Mouse (Mus musculus): ENCODE measurements around the gene Dnajc11. TPM values are rescaled to one million over a fixed set of nuclear protein-coding genes. Genes with fewer than 3 reads are reported as not detected.

Gene Dnajc11
- polyA plus RNA-seq, 1 experiment from 2014 or later: 72.0 TPM

Other genes with a start within 250 kb of the Dnajc11 start
- 170 and 171 TPM in 2 replicates for gene Camta1, start 71.8 kb upstream of the Dnajc11 start, polyA plus RNA-seq (2014; fragmentation: Nextera tagmentation; extraction: Ambion mirVana)
- 22.2 and 25.1 TPM in 2 replicates for gene Thap3, start 55.3 kb downstream of the Dnajc11 start, polyA plus RNA-seq (2014; fragmentation: Nextera tagmentation; extraction: Ambion mirVana)
- 20.6 and 26.4 TPM in 2 replicates for gene Phf13, start 62.6 kb downstream of the Dnajc11 start, polyA plus RNA-seq (2014; fragmentation: Nextera tagmentation; extraction: Ambion mirVana)
- gene Klhl21, start 75.1 kb downstream of the Dnajc11 start, polyA plus RNA-seq (2014; fragmentation: Nextera tagmentation; extraction: Ambion mirVana): 2.5 and 3.2 TPM in 2 replicates
- gene Zbtb48, start 94.0 kb downstream of the Dnajc11 start, polyA plus RNA-seq (2014; fragmentation: Nextera tagmentation; extraction: Ambion mirVana): 19.1 and 20.7 TPM in 2 replicates
- 0.90 and 1.0 TPM in 2 replicates for gene Tas1r1, start 104.9 kb downstream of the Dnajc11 start, polyA plus RNA-seq (2014; fragmentation: Nextera tagmentation; extraction: Ambion mirVana)
- 24.4 and 26.1 TPM in 2 replicates for gene Nol9, start 105.6 kb downstream of the Dnajc11 start, polyA plus RNA-seq (2014; fragmentation: Nextera tagmentation; extraction: Ambion mirVana)
- 10.0 and 10.9 TPM in 2 replicates for gene Plekhg5, start 138.8 kb downstream of the Dnajc11 start, polyA plus RNA-seq (2014; fragmentation: Nextera tagmentation; extraction: Ambion mirVana)
- gene Tnfrsf25, start 182.2 kb downstream of the Dnajc11 start, polyA plus RNA-seq (2014; fragmentation: Nextera tagmentation; extraction: Ambion mirVana): 0.94 and 0.95 TPM in 2 replicates
- gene Espn, start 218.7 kb downstream of the Dnajc11 start, polyA plus RNA-seq (2014; fragmentation: Nextera tagmentation; extraction: Ambion mirVana): 0.25 and 0.40 TPM in 2 replicates
- gene Hes2, start 225.2 kb downstream of the Dnajc11 start, polyA plus RNA-seq (2014; fragmentation: Nextera tagmentation; extraction: Ambion mirVana): not detected in 2 replicates
- gene Acot7, start 244.4 kb downstream of the Dnajc11 start, polyA plus RNA-seq (2014; fragmentation: Nextera tagmentation; extraction: Ambion mirVana): 352 and 396 TPM in 2 replicates

Data from hindbrain, embryonic 14.5 days (tissue).